Mouse (Mus musculus): ENCODE measurements around the gene Allc. TPM values are rescaled to one million over a fixed set of nuclear protein-coding genes. Genes with fewer than 3 reads are reported as not detected.

Allc gene
- polyA plus RNA-seq, 1 experiment: not detected

DNA sequence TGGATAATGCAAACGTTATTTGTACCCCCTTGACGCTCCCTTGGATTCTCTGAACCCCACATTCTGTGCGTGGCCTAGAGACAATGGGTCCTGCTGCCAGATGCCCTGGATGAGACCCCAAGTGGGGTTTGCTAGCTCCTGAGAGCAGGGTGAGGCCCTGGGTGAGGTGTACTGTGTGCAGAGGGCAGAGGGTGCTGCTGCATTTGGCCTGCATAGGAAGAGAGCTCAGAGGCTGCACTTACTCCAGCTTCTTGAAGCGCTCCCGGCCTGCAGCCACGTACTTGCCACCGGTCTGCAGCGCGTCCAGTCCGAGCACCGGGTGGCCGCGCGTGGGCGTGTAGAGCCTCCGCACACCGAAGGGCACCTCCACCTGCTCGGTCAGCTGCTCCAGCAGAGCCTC lies 30.5 kb downstream of the Allc start:
- Histone ChIP-seq H3K4me3 (no peak overlapping the region), H3K4me2 (ENCODE audit: low read depth) (no peak overlapping the region), H3K27me3 (ENCODE audit: control insufficient read depth, insufficient read depth, insufficient read length) (no peaks in the 10 kb centered on the region), H3K36me3 (ENCODE audit: control insufficient read depth, insufficient read depth) (no peaks in the 10 kb centered on the region), H3K79me2 (ENCODE audit: control insufficient read depth, insufficient read depth) (no peaks in the 10 kb centered on the region), H3ac (ENCODE audit: control insufficient read depth, insufficient read length) (no peak overlapping the region)
- TF ChIP-seq REST (IDR thresholded peaks at IDR 0.05; ENCODE audit: insufficient read depth, insufficient read length) (no peak), MYOD1 (IDR thresholded peaks at IDR 0.05; ENCODE audit: control insufficient read depth in 1 of 3, insufficient read length in 2 of 3, low read depth in 2 of 3) (no peak), TCF12 (IDR thresholded peaks at IDR 0.05; ENCODE audit: insufficient read depth, poor library complexity, severe bottlenecking) (no peak), POLR2AphosphoS2 (IDR thresholded peaks at IDR 0.05; ENCODE audit: insufficient read length, low read depth) (no peak), SRF (IDR thresholded peaks at IDR 0.05; ENCODE audit: control insufficient read depth, insufficient read length, low read depth) (no peak), USF1 (IDR thresholded peaks at IDR 0.05; ENCODE audit: low read depth) (no peak), MYOG (IDR thresholded peaks at IDR 0.05; ENCODE audit: control insufficient read depth in 1 of 3, insufficient read depth in 1 of 3, insufficient read length in 2 of 3, low read depth in 2 of 3) (no peak), MAX (IDR thresholded peaks at IDR 0.05; ENCODE audit: low read depth) (no peak), E2F4 (IDR thresholded peaks at IDR 0.05; ENCODE audit: insufficient read depth) (no peak), POLR2A (IDR thresholded peaks at IDR 0.05; ENCODE audit: insufficient read length, low read depth) (no peak), CEBPB (IDR thresholded peaks at IDR 0.05; ENCODE audit: insufficient read depth, poor library complexity, severe bottlenecking) (no peak), TCF3 (IDR thresholded peaks at IDR 0.05; ENCODE audit: insufficient read length, low read depth) (no peak)

DNA sequence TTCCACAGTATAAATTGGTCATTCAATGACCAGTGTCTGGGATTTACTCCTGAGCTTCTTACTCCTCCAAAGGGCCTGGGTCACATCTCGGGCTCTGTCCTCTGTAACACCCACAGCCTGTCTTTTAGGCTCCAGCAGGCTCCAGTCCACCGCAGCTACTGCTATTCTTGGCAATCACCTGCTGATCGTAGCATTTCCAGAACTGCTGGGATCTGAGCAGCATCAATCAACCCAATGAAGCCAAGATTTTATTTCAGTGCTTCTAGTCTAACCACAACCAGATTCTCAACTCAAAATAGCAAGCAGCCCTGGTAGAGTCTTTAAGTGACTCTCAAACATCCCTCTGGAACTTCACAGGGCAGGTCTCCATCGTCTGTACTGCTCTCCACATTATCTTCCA lies 33.4 kb downstream of the Allc start:
- Histone ChIP-seq H3K4me2 (ENCODE audit: low read depth) (peak overlapping the region; percentile 27), H3K79me2 (ENCODE audit: control insufficient read depth, insufficient read depth) (no peaks in the 10 kb centered on the region), H3K36me3 (ENCODE audit: control insufficient read depth, insufficient read depth) (no peaks in the 10 kb centered on the region), H3ac (ENCODE audit: control insufficient read depth, insufficient read length) (no peak overlapping the region), H3K27me3 (ENCODE audit: control insufficient read depth, insufficient read depth, insufficient read length) (no peaks in the 10 kb centered on the region), H3K4me3 (no peak overlapping the region)
- no peak for TF ChIP-seq POLR2A (IDR thresholded peaks at IDR 0.05; ENCODE audit: insufficient read length, low read depth)
- TF ChIP-seq MYOD1 (IDR thresholded peaks at IDR 0.05; ENCODE audit: control insufficient read depth in 1 of 3, insufficient read length in 2 of 3, low read depth in 2 of 3): peak in 1 of 3 experiments; percentile 34
- TF ChIP-seq MYOG (IDR thresholded peaks at IDR 0.05; ENCODE audit: control insufficient read depth in 1 of 3, insufficient read depth in 1 of 3, insufficient read length in 2 of 3, low read depth in 2 of 3): peak in 2 of 3 experiments; percentile 34 to 65

DNA sequence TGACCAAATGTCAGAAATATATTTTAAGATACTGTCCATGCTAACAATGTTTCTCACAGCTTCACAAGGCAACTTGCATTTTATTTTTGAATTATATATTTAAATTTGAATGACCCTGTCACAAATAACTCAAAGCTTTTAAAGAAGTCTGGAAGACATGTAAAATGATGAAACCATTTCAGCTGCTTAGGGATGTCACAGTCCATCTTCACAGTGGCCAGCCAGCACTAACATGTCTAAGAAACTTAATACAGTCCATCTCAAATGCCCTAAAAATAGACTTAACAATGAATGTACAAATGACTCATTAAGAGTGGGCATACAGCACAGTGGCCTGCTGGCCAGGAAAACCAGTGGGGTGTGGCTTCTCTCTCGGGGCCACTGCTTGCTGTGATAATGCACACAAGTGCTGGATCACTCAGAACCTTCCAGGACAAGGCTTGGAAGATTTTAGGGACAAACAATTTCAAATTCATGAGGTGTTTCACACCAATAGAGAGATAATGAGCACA lies 68.0 kb downstream of the Allc start:
- peak; percentile 8 for TF ChIP-seq TCF12 (IDR thresholded peaks at IDR 0.05; ENCODE audit: insufficient read depth, poor library complexity, severe bottlenecking)
- TF ChIP-seq POLR2A (IDR thresholded peaks at IDR 0.05; ENCODE audit: insufficient read length, low read depth): no peak
- TF ChIP-seq MAX (IDR thresholded peaks at IDR 0.05; ENCODE audit: low read depth): no peak
- TF ChIP-seq SRF (IDR thresholded peaks at IDR 0.05; ENCODE audit: control insufficient read depth, insufficient read length, low read depth): no peak
- TF ChIP-seq POLR2AphosphoS2 (IDR thresholded peaks at IDR 0.05; ENCODE audit: insufficient read length, low read depth): no peak
- TF ChIP-seq TCF3 (IDR thresholded peaks at IDR 0.05; ENCODE audit: insufficient read length, low read depth): no peak
- peak in 2 of 3 experiments; percentile 10 to 37 for TF ChIP-seq MYOG (IDR thresholded peaks at IDR 0.05; ENCODE audit: control insufficient read depth in 1 of 3, insufficient read depth in 1 of 3, insufficient read length in 2 of 3, low read depth in 2 of 3)
- TF ChIP-seq REST (IDR thresholded peaks at IDR 0.05; ENCODE audit: insufficient read depth, insufficient read length): no peak
- TF ChIP-seq E2F4 (IDR thresholded peaks at IDR 0.05; ENCODE audit: insufficient read depth): no peak
- TF ChIP-seq MYOD1 (IDR thresholded peaks at IDR 0.05; ENCODE audit: control insufficient read depth in 1 of 3, insufficient read length in 2 of 3, low read depth in 2 of 3): peak; percentile 79 to 98 (median 85)
- TF ChIP-seq CEBPB (IDR thresholded peaks at IDR 0.05; ENCODE audit: insufficient read depth, poor library complexity, severe bottlenecking): peak; percentile 59; the same call in 1 of the 2 replicates
- TF ChIP-seq USF1 (IDR thresholded peaks at IDR 0.05; ENCODE audit: low read depth): no peak
- peak overlapping the region; percentile 63 for H3K4me2 ChIP-seq (ENCODE audit: low read depth)
- no peak overlapping the region for H3K4me3 ChIP-seq
- H3K79me2 ChIP-seq (ENCODE audit: control insufficient read depth, insufficient read depth): no peaks in the 10 kb centered on the region
- H3K36me3 ChIP-seq (ENCODE audit: control insufficient read depth, insufficient read depth): no peaks in the 10 kb centered on the region
- no peak overlapping the region for H3ac ChIP-seq (ENCODE audit: control insufficient read depth, insufficient read length)
- no peaks in the 10 kb centered on the region for H3K27me3 ChIP-seq (ENCODE audit: control insufficient read depth, insufficient read depth, insufficient read length)

DNA sequence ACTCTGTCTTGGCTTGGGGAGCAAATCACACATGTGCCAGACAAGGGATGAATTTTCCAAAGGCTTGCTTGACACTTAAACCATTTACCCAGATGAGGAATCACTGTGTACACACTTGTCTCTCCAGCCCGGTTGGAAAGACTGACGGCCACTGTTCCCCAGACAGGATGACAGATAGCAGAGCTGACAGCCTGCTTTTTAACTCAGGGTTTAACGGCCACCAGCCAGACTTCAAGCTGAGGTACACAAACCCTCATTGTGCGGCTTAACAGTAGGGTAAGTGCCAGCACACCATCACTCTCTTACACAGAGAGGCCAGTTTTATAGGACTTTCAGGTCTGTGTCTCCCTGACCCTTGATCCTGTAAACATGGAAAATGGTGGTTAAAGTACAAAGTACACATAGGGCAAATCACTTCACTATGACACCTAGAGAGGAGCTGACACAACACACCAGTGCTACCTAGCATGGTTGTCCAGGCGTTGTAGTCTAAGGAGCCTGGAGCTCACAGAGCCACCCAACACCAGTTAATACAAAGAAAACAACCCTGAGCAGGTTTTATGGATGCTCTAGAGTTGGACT lies 72.5 kb downstream of the Allc start:
- no peak overlapping the region for H3K4me2 ChIP-seq (ENCODE audit: low read depth)
- H3K4me3 ChIP-seq: no peak overlapping the region
- H3ac ChIP-seq (ENCODE audit: control insufficient read depth, insufficient read length): no peak overlapping the region
- no peaks in the 10 kb centered on the region for H3K27me3 ChIP-seq (ENCODE audit: control insufficient read depth, insufficient read depth, insufficient read length)
- TF ChIP-seq POLR2A (IDR thresholded peaks at IDR 0.05; ENCODE audit: insufficient read length, low read depth): no peak
- TF ChIP-seq MAX (IDR thresholded peaks at IDR 0.05; ENCODE audit: low read depth): no peak
- TF ChIP-seq MYOG (IDR thresholded peaks at IDR 0.05; ENCODE audit: control insufficient read depth in 1 of 3, insufficient read depth in 1 of 3, insufficient read length in 2 of 3, low read depth in 2 of 3): no peak
- no peak for TF ChIP-seq POLR2AphosphoS2 (IDR thresholded peaks at IDR 0.05; ENCODE audit: insufficient read length, low read depth)
- TF ChIP-seq TCF12 (IDR thresholded peaks at IDR 0.05; ENCODE audit: insufficient read depth, poor library complexity, severe bottlenecking): no peak
- TF ChIP-seq SRF (IDR thresholded peaks at IDR 0.05; ENCODE audit: control insufficient read depth, insufficient read length, low read depth): no peak
- TF ChIP-seq USF1 (IDR thresholded peaks at IDR 0.05; ENCODE audit: low read depth): no peak
- no peak for TF ChIP-seq REST (IDR thresholded peaks at IDR 0.05; ENCODE audit: insufficient read depth, insufficient read length)
- no peak for TF ChIP-seq MYOD1 (IDR thresholded peaks at IDR 0.05; ENCODE audit: control insufficient read depth in 1 of 3, insufficient read length in 2 of 3, low read depth in 2 of 3)
- no peak for TF ChIP-seq E2F4 (IDR thresholded peaks at IDR 0.05; ENCODE audit: insufficient read depth)
- TF ChIP-seq CEBPB (IDR thresholded peaks at IDR 0.05; ENCODE audit: insufficient read depth, poor library complexity, severe bottlenecking): no peak
- TF ChIP-seq TCF3 (IDR thresholded peaks at IDR 0.05; ENCODE audit: insufficient read length, low read depth): no peak
- no peaks in the 10 kb centered on the region for H3K36me3 ChIP-seq (ENCODE audit: control insufficient read depth, insufficient read depth)
- H3K79me2 ChIP-seq (ENCODE audit: control insufficient read depth, insufficient read depth): no peaks in the 10 kb centered on the region

Other genes with a start within 250 kb of the Allc start
- gene Dcdc2c, start 30.1 kb downstream of the Allc start, polyA plus RNA-seq (2012; fragmentation: generic; extraction: Trizol): 0.05 TPM
- 0.06 TPM for gene Colec11, start 40.9 kb upstream of the Allc start, polyA plus RNA-seq (2012; fragmentation: generic; extraction: Trizol)
- 932 TPM for gene Rps7, start 53.4 kb upstream of the Allc start, polyA plus RNA-seq (2012; fragmentation: generic; extraction: Trizol)
- 8.7 TPM for gene Rnaseh1, start 67.1 kb upstream of the Allc start, polyA plus RNA-seq (2012; fragmentation: generic; extraction: Trizol)
- 18.1 TPM for gene Adi1, start 92.7 kb upstream of the Allc start, polyA plus RNA-seq (2012; fragmentation: generic; extraction: Trizol)
- 31.4 TPM for gene Trappc12, start 167.9 kb upstream of the Allc start, polyA plus RNA-seq (2012; fragmentation: generic; extraction: Trizol)
- 19.5 TPM for gene Eipr1, start 169.3 kb upstream of the Allc start, polyA plus RNA-seq (2012; fragmentation: generic; extraction: Trizol)

Data from myocyte (in vitro differentiated cells).